Mouse (Mus musculus): ENCODE measurements at regions not wholly inside any gene's neighbourhood (a gene's known extent, or its start where the extent isn't known, plus 50 kb on each side); places are given as distances from the start of the nearest gene placed in this dataset.

DNA sequence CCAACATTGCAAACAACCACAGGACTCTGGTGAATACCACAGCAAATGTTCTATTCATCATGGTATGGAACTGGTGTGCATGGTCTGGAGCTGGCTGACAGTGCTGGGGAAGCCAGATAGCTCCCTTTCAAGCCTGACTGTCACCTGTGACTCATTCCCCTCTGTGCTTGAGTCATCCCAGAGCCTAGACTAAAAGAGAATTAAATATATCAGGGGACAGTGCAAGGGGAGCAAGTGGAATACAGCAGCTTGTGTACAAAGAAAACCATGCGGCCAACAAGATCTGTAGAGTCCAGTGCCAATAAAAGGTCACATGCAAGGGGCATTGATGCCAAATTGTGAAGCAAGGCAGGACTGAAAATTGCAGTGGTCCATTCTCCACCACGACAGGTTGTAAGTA lies 117.7 kb downstream of the Pah start:
- intact Hi-C loops (cut with DNase I), result no loop called here

DNA sequence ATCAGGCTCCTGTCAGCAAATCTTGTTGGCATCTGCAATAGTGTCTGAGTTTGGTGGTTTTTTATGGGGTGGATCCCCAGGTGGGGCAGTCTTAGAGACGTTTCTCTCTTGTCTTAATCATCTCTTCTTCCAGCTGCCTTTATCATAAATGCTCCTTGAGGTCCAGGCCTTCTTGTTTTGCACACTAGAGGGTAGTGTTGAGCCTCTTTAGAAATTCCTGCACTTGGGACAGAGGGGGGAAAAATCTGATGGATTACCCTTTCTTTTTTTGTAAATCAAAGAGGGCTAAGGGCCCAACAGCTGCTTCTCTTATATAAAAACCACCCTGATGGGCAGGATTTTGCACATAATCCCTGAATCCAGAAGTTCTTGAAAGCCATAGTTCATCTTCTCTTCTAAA lies 127.5 kb downstream of the Pah start:
- peak; percentile 23 to 57 for DNase-seq

More for the DNA sequence above, 117.7 kb downstream of the Pah start:
- DNase-seq, result no peak

DNA sequence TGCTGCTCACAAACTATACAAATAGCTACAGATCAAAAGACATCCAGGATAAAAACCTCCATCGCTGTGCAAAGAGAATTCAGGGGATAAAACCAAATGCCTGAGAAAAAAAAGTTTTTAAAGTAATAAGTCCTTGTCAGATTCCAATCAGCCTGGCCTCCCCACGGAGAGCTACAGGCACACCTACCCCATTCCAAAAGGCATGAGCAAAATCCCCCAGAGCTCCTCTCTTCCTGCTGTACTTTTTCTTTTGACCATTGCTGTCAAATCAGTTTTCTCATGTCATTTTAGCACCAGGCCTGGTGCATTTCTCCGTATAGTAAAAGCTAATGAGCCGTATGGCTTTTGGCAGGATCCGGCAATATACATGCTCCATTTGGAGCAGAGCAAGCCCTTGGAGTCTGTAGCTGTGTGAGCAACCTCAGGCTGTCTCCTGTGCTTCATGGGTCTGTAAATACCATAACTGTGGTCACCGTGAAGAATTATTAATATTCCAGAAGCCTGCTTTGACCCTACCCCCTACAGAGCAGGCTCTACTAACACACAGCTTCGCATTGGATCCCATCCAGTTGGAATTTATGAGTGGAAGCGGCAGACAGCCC lies 130.6 kb downstream of the Pah start:
- DNase-seq, result no peak
- intact Hi-C loops (cut with DNase I), result loop anchor here (5.0 kb wide), 1 partner anchor 650 kb away; no protein-coding TSS in a partner anchor

More for the DNA sequence above, 127.5 kb downstream of the Pah start:
- intact Hi-C loops (cut with DNase I), result loop anchor here (1.0 to 5.0 kb wide), 2 partner anchors 322 to 678 kb away; no protein-coding TSS in a partner anchor

DNA sequence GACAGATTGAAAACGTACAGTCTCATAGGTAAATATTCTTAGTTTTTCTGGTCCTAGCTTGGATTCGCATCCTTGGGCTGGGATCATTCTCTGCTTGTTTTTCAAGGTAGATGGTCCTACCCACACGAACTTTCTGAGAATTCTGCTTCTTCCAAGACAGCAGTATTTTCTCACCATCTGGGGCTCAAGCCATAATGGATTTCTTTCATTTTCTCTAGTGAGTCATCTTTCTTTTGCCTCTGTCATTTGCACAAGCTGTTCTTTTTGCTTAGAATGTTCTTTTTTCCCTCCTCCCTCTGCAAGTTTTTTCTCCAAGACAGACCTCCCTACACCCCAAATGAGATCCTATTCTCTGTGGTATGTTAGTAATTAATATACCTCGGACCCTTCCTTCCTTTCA lies 132.5 kb downstream of the Pah start:
- no peak for DNase-seq
- intact Hi-C loops (cut with DNase I), result loop anchor here (5.0 kb wide), 1 partner anchor 648 kb away; no protein-coding TSS in a partner anchor

DNA sequence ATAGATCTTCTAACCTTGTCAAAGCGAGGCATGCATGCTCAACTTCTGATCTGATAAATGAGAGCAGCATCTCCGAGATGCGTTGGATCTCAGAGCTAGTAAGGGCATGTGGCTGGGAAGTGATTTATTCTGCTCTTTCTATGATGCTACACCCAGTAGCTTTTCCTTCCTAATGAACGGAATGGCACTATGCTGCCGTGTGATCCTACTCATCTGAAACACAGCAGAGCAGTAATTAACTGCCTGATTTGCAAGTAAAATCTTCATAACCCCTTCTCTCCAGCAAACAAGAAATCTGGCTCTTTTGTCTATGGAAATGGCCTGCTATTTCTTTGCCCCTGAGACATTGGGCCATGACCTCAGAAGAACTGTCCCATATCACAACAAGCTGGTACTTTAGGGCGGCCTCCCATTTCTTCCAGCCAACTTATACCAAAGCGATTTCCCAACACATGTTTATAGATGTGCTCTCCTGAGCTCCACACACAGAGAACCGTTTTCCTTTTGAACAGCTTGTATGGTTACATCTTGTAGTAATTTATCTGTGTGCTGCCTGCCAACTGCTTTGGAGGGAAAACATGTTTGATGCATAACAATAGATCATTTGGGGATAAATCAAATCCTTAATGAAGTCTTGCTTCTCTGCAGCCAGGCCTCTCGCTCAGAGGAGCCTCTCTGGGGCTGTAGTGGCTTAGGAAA lies 144.6 kb downstream of the Pah start:
- DNase-seq, result peak; percentile 2 to 4
- intact Hi-C loops (cut with DNase I), result no loop called here

DNA sequence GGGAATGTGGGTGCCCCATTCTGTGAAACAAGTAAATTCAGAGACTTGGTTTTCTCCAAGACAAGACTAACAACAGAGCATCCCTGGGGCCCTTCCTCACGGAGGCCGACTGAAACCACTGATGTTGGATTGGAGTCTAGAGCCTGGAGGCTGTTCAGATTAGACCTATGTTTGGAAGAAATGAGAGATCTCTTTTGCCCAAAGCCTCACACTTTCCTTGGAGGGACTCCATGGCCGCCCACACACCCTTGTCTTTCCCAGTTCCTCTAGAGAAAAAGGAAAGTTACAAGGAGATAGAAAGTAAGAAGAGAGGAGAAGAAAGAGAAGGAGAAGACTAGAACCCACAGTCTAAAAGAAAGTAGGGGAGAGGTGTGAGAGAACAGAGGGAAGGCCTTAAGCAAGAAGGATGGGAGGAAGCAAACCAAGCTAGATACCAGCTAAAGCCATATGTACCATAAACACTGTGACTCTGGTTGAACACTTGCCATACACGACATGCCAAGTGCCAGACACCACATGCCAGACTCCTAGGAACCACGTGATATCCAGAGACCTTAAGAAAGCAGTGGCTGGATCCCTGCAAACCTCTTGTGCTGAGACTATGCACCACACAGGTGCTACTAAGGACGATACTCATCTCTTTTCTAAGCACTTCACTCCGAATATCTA lies 145.3 kb downstream of the Pah start:
- intact Hi-C loops (cut with DNase I), result no loop called here
- peak; percentile 32 to 44 for DNase-seq

DNA sequence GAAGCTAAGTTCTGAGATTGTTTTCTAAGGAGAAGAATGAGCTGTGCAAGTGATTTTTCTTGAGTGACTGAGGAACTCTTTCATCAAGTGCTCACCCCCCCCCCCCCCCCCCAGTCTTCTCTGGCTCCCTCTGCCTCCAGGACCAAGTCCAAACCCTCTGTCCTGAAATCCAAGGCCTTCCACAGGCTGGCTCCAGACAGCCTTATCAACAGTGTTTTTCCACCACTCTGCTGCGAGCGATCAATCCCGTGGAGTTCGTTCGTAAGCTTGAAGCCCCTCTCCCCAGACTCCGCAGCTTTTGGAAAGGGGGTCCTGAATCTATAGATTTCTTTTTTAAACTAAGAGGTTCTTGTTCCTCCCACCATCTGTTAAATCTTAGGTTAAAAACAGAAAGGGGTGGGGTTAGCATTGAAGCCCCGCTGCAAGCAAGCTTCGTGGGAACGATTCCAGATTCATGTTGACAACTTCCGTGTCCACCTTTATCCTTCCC lies 146.1 kb downstream of the Pah start:
- intact Hi-C loops (cut with DNase I), result no loop called here
- peak; percentile 11 to 16 for DNase-seq

DNA sequence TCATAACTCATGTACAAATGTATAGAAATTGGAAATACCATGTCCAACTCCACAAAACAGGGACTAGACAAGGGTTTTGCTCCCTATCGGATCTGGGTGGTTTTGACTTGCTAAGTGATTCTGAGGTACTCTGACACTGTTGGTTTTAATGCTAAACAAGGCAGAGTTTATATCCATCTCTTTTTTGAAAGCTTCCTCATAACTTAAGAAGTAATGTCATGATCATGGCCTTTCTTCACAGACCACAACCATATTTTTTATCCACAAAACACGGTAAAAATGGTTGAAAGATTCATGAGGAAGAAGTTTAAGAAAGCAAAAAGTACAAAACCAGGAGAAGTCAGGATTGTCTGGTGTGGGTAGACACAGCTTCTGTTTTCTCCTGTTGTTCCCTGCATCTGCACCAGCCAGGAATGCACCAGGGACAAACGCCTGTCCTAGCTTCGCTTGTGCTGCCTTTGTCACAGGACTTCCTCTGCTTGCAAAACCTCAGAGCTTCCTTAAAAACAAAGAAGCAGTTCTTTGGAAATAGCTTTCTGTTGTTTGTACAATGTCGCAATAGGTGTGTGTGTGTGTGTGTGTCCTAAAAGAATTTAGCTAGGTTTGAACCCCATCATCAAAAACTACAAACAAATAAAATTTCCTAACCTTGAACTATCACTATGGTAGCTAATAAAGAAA lies 153.3 kb downstream of the Pah start:
- intact Hi-C loops (cut with DNase I), result no loop called here
- DNase-seq, result no peak

DNA sequence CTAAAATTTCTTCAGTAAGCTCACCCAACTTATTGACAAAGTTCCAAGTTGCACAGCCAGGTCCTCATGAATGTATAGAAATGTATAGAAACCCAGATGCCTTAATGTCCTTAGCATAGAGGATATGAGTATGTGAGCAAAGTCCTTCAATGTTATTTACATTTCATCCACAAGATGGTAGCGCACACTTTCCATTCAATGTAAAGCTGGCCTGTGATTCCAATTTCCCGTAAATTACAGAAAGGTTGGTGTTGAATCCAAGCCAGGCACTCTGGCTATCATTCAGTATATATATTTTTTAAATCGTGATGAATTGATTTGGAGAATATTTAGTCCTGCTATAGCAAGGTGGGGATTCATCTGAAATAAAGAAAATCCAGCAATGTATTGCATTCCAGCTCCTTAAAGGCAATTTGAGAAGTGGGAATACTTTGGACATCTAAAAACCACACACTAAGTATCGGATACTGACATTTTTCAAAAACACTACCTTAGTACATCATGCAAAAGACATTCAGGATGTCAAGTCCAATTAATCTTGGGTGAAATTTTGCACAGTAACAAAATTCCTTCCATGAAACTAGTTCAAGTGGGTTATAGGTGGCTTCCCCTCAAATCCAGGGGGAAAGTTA lies 154.6 kb downstream of the Pah start:
- intact Hi-C loops (cut with DNase I), result no loop called here
- DNase-seq, result no peak

DNA sequence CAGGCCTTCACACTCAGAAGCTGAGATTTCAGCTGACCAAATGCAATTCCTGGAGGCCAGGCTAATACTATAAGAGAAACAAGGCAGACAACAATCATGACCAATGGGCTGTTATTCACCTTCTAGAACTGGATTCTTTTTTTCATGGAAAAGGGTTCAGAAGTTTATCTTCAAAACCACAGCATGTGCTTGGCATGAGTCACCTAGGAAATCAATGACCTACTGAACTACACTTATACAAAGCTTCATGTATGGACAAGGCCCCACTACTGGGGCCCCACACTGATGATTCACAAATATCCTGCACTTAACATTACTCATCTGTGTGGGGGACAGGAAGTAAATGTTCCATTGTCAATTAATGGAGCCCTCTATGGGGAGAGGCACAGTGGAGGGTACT lies 157.4 kb downstream of the Pah start:
- intact Hi-C loops (cut with DNase I), result no loop called here
- no peak for DNase-seq

DNA sequence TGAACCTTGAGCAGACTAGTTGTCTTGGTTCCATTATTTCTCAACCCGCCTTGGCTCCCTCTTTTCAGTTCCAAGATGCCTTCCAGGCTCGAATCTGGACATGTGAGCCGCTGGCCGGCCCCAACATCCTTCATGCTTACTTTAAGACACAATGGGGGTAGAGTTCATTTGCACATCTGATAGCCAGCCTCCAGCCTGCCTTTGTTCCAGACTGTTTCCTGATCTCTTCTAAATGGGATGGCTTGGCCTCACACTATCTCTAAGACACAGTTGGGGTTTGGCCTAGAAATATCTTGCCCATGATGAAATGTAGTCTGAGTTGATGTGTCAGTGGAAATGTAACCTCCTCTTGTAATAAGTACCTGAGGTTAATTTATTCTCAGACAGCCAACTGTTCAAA lies 164.7 kb downstream of the Pah start:
- intact Hi-C loops (cut with DNase I), result no loop called here

DNA sequence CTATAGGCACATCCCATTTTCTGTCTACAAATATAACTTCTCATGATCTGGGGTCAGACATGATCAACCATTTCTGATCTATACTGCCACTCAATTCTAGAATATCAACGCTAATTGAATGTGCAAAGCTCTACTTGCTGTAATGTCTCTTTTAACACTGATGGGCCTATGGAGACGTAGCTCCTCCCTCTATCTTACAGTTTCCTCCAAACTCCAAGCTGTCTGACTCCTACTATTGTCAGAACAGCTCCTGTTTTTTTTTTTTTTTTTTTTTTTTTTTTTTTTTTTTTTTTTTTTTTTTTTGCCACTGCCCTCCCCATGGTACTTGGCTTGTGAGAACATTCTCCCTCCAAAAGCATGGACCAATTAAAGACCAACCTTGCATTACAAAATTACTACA lies 165.2 kb downstream of the Pah start:
- no peak for DNase-seq
- intact Hi-C loops (cut with DNase I), result no loop called here

More for the DNA sequence above, 164.7 kb downstream of the Pah start:
- no peak for DNase-seq

DNA sequence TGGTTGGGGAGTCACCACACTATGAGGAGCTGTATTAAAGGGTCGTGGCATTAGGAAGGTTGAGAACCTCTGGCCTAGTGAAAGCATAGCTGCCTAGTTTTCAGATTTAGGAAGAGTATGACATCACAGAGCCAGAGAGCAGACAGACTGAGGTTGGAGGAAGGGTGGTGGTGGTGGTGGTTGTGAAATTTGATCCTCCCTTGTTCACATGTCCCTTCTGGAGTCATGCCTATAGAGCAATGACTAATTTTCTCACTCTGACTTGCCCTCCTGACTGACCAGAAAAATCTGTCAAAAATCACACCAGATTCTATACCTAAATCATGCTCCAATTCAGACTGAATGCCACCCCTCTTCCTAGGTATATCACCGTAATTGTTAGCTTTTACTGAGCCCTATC lies 166.2 kb downstream of the Pah start:
- DNase-seq, result no peak
- intact Hi-C loops (cut with DNase I), result no loop called here

DNA sequence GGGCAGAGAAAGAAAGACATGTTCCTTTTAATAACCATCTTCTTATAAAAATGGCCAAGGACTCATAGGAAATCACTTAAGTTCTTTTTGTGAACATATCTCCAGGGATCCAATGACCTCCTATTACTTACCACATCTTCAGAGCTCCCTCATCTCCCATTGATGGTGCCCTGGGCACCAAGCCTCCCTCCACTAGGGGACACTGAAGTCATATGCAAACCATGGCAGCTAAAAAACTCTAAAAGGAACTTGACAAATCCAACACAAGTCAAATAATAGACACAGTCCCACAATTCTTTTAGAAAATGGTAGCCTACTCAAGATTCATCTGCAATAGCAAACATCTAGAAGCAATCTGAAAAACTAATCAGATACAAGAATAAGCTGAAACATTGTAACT lies 167.2 kb upstream of the Igf1 start:
- intact Hi-C loops (cut with DNase I), result loop anchor here (5.0 kb wide), 1 partner anchor 281 kb away; no protein-coding TSS in a partner anchor
- DNase-seq, result peak; percentile 22 to 26

DNA sequence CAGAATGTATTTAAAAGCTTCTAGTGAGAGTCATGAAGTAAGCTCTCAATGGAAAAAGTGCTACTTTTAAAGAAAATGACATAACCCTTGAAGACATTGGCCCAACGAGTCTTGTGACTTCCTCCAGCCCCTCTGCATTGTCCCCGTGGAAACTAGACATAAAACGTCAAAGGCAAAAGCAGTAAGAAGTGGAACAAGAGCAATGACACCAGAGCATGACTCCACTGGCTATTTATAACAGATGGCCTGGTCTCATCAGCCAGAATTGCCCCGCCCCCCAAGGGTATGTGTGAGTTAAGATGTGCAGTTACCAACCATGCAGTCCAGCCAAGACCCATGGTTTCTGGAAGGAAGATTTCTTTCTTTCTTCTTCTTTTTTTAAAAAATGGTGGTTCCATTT lies 161.6 kb upstream of the Igf1 start:
- intact Hi-C loops (cut with DNase I), result no loop called here
- DNase-seq, result peak in 1 of 2 experiments; percentile 18

DNA sequence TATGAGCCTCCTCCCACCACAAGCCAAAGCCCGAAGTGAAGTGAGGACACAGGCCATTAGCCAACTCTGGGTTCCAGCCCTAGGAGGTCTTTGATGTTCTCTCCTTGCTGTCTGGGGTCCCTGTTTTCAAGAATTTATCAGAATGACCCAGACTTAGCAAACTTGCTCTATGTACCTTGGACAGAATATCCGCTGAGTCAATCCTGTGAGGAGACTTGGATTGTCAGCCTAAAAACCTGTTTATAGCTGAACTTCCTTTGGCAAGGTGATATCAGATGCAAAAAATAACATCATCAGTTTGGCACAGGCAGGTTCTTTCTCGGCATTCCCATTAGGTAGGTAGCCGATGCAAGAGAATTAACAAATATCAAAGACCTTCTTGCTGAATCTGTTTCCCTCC lies 146.9 kb upstream of the Igf1 start:
- intact Hi-C loops (cut with DNase I), result no loop called here

DNA sequence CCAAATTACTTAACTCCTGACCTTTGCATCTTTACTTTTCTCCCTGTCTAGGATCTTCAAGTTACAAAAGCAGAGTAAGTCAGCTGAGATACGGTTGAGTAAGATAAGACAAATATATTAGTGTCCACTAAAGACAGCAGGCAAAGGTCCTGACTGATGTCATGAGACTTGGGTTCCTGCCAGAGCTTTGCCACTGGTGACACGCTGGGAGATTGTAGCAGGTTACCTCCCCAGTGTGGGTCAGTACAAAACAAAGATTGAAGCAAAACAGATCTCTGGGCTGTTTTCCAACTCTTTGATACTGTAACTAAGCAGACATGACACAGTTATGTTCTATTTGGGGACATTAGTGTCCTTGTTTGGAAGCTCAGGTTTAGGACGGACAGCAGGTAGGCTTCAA lies 146.3 kb upstream of the Igf1 start:
- peak; percentile 18 to 42 for DNase-seq
- intact Hi-C loops (cut with DNase I), result no loop called here

More for the DNA sequence above, 146.9 kb upstream of the Igf1 start:
- DNase-seq, result no peak

DNA sequence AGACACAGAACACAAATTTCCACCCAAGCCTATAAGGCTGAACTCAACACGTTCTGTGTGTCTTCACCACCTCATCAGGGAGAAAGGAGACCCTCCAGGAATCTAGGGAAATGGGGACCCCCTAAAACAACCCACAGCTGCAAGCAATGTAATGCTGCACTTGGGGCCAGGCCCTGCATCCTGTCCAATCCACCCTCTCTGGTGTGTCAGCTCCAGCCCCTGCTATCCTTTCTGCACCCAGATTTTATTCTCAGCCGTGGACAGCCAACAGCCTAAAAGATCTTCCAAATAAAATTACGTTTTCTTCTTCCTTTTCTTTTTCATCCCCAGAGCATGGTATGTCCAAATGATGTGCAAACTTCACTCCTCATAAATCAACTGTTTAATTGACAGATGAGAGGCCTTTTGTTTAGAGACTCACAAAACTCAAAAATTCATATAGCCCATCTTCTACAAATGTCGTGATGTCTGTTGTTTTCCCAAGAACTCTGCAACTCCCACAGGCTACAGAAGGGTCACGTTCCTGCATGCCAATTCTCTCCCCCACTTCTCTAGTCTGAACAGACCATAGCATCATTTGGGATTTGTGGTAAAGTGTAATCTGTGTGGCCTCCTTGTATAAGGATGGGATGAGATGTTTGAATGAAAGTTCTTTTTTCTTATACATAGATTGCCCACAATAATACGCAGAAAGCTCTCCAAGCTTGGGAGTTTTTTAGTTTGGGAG lies 142.0 kb upstream of the Igf1 start:
- intact Hi-C loops (cut with DNase I), result no loop called here
- DNase-seq, result no peak

DNA sequence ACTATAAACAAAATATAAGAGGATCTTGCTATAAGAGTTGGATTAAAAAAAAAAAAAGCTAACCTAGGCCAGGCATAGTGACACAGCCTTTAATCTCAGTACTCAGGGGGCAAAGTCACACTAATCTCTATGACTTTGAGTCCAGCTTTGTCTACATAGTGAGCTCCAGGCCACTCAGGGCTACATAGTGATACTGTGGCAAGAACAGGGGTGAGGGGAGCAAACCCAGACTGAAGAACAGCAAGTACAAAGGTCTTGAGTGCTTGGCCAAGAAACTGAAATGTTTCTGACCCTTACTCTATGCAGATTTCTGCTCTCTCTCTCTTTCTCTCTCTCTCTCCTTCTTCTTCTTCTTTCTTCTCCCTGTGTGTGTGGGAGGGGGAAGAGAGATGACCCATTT lies 140.9 kb upstream of the Igf1 start:
- intact Hi-C loops (cut with DNase I), result no loop called here
- no peak for DNase-seq

DNA sequence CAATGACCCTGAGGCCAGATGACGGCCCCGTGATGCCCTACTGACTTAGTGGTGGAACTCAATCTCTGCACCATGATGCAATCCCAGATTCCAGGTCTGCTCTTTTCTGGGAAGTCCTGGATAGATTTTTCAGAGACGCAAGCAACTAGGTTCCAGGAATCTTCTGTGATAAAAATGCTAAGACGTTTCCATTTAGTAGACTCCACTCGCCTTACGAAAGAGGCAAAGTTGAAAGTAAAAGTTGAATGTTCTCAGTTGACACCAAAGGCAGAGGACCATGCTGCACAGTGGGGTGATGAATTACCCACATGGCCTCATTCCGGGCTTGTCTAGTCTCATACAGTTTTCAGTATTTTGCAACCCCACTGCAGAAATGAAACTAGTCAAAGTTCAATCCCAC lies 139.6 kb upstream of the Igf1 start:
- no peak for DNase-seq
- intact Hi-C loops (cut with DNase I), result no loop called here
